Mouse (Mus musculus) cerebellum, adult 2 months (tissue): ENCODE measurements around the gene Lrrc49.

Experiments used
- CTCF ChIP-seq: fragments of 200-500 bp; IDR thresholded peaks from 2 replicates; pipeline ENCODE4 v1.5.1; 2011; ENCODE audit warnings: low read depth, mild to moderate bottlenecking, control low read depth, low read length, moderate library complexity, borderline replicate concordance; ENCODE audit not compliant: insufficient read depth
- POLR2A ChIP-seq: fragments of 200-500 bp; IDR thresholded peaks from 2 replicates; pipeline ENCODE4 v1.6.1; 2011; ENCODE audit warnings: low read length, control low read depth, borderline replicate concordance; ENCODE audit not compliant: insufficient read depth

DNA sequence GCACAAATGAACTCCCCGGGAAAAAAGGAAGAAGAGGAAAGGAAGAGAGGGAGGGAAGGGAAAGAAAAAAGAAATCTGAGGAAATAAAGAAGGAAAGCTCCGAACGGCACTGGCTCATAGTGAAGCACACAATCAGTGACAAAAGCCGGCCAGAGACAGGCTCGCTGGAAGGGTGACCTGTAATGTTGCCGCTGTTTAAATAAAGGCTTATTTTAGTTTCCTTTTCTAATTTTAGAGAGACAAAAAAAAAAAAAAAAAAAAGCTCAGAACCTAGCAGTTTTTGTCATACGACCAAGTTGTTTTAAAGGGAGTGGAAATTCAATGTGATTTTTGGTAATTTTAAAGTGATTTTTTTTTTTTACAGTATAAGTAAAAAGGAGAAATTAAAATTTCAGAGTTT, 71.6 kb downstream of the Lrrc49 start:
- TF ChIP-seq CTCF (no peak), POLR2A (no peak)
